Mouse (Mus musculus): ENCODE data around the gene Specc1.

- TF ChIP-seq POLR2A (IDR thresholded peaks at IDR 0.05; ENCODE audit: insufficient read length, low read depth) (no peak), MAX (IDR thresholded peaks at IDR 0.05; ENCODE audit: low read depth) (no peak), USF1 (IDR thresholded peaks at IDR 0.05; ENCODE audit: low read depth) (no peak), SRF (IDR thresholded peaks at IDR 0.05; ENCODE audit: control insufficient read depth, insufficient read length, low read depth) (no peak), POLR2AphosphoS2 (IDR thresholded peaks at IDR 0.05; ENCODE audit: insufficient read length, low read depth) (no peak), MYOG (IDR thresholded peaks at IDR 0.05; ENCODE audit: control insufficient read depth in 1 of 3, insufficient read depth in 1 of 3, insufficient read length in 2 of 3, low read depth in 2 of 3) (no peak), MYOD1 (IDR thresholded peaks at IDR 0.05; ENCODE audit: control insufficient read depth in 1 of 3, insufficient read length in 2 of 3, low read depth in 2 of 3) (no peak), CEBPB (IDR thresholded peaks at IDR 0.05; ENCODE audit: insufficient read depth, poor library complexity, severe bottlenecking) (no peak), TCF12 (IDR thresholded peaks at IDR 0.05; ENCODE audit: insufficient read depth, poor library complexity, severe bottlenecking) (no peak), E2F4 (IDR thresholded peaks at IDR 0.05; ENCODE audit: insufficient read depth) (no peak)
Observed at GRCm38 (mm10) chr11:61949315-61949714, 7.2 kb upstream of the Specc1 start.

Measured in myocyte (in vitro differentiated cells).